Mouse (Mus musculus) lung, embryonic 14.5 days (tissue): ENCODE data around the gene Pex26. TPM values are rescaled to one million over a fixed set of nuclear protein-coding genes. Genes with fewer than 3 reads are reported as not detected.

Experiments used
- ATAC-seq: fragments of 200-750 bp; cut with Nextera tagmentation; 2 replicates; pipeline ENCODE4 v1.8.0; 2017; ENCODE audit warnings: mild to moderate bottlenecking, moderate TSS enrichment, moderate library complexity; ENCODE audit not compliant: insufficient read depth
- DNase-seq: peaks from one replicate; pipeline ENCODE4 v3.0.0-alpha.2; 2015
- H3K27ac ChIP-seq: fragments of 300-500 bp; sonication (generic); 2 replicates; pipeline ENCODE4 v1.5.1; 2014; ENCODE audit warnings: low read depth, mild to moderate bottlenecking, moderate library complexity
- H3K27me3 ChIP-seq: fragments of 300-500 bp; sonication (generic); 2 replicates; pipeline ENCODE4 v1.6.1; 2014; ENCODE audit warnings: low read length, control low read depth; ENCODE audit not compliant: insufficient read depth
- H3K36me3 ChIP-seq: fragments of 300-500 bp; sonication (generic); 2 replicates; pipeline ENCODE4 v1.6.1; 2014; ENCODE audit warnings: control low read depth; ENCODE audit not compliant: insufficient read depth
- H3K4me1 ChIP-seq: fragments of 300-500 bp; sonication (generic); 2 replicates; pipeline ENCODE4 v1.6.1; 2014; ENCODE audit warnings: antibody characterized with exemption, control low read depth; ENCODE audit not compliant: insufficient read depth
- H3K4me2 ChIP-seq: fragments of 300-500 bp; sonication (generic); 2 replicates; pipeline ENCODE4 v1.6.1; 2014; ENCODE audit warnings: mild to moderate bottlenecking
- H3K4me3 ChIP-seq: fragments of 300-500 bp; sonication (generic); 2 replicates; pipeline ENCODE4 v1.5.1; 2014; ENCODE audit warnings: low read depth, low read length
- H3K9ac ChIP-seq: fragments of 300-500 bp; sonication (generic); 2 replicates; pipeline ENCODE4 v1.6.1; 2014
- H3K9me3 ChIP-seq: fragments of 300-500 bp; sonication (generic); 2 replicates; pipeline ENCODE4 v1.6.1; 2016; ENCODE audit warnings: low read depth, low read length, control low read depth
- CTCF ChIP-seq: IDR thresholded peaks from 2 replicates; pipeline ENCODE4 v1.5.1; 2016; ENCODE audit warnings: antibody characterized with exemption, low read depth
- WGBS: fragments of 180-500 bp; shearing (Covaris S2); extraction: QIAGEN DNeasy Blood & Tissue Kit; methylation state at CpG from one replicate; pipeline ENCODE4 v1.1.7; 2014; 5-methylcytosine and 5-hydroxymethylcytosine counted together
- polyA plus RNA-seq: library from polyadenylated mRNA; unstranded; fragments of >200 nt; fragmentation: Nextera tagmentation; extraction: Ambion mirVana; gene quantifications from 2 replicates; pipeline ENCODE4 v1.2.1, GENCODE M21; 2014

Pex26 gene
- polyA plus RNA-seq, 1 experiment from 2014 or later, result 8.1 TPM

- DNase-seq (peak; percentile 40), ATAC-seq (peak; percentile 63; the same call in 1 of the 2 replicates)
- H3K27ac ChIP-seq, result no peak within 1 kb of the TSS
- H3K9me3 ChIP-seq, result no peaks in the 10 kb centered on the region
- no peaks in the 10 kb centered on the region for H3K36me3 ChIP-seq
- H3K4me3 ChIP-seq, result peak within 1 kb of the TSS; percentile 37
- H3K27me3 ChIP-seq, result peaks cover 23% of the 10 kb centered on the region
- TF ChIP-seq CTCF, result no peak
- H3K9ac ChIP-seq, result peak within 1 kb of the TSS; percentile 23
- peaks cover 11% of the 10 kb centered on the region for H3K4me1 ChIP-seq
- WGBS, result 4% methylated on average over 30 of the region's 30 CpGs
- peak within 1 kb of the TSS; percentile 73 for H3K4me2 ChIP-seq
Measured at GRCm38 (mm10) chr6:121210149-121210925, 26.9 kb downstream of the Pex26 start, which contains the start of gene Tuba8. Gene Tuba8, plus strand, starts transcription at chr6:121210696.

- Histone ChIP-seq H3K36me3 (no peaks in the 10 kb centered on the region), H3K4me2 (peak overlapping the region; percentile 73), H3K9ac (peak overlapping the region; percentile 23; the same call in 1 of the 2 replicates), H3K27me3 (peaks cover 23% of the 10 kb centered on the region), H3K9me3 (no peaks in the 10 kb centered on the region), H3K27ac (no peak overlapping the region), H3K4me1 (peaks cover 11% of the 10 kb centered on the region), H3K4me3 (peak overlapping the region; percentile 37)
- DNase-seq, result no peak
- 2% methylated on average over 12 of the region's 12 CpGs for WGBS
- no peak for TF ChIP-seq CTCF
- ATAC-seq, result peak; percentile 15; the same call in 1 of the 2 replicates
Measured at GRCm38 (mm10) chr6:121210926-121211289, 27.4 kb downstream of the Pex26 start.

DNA sequence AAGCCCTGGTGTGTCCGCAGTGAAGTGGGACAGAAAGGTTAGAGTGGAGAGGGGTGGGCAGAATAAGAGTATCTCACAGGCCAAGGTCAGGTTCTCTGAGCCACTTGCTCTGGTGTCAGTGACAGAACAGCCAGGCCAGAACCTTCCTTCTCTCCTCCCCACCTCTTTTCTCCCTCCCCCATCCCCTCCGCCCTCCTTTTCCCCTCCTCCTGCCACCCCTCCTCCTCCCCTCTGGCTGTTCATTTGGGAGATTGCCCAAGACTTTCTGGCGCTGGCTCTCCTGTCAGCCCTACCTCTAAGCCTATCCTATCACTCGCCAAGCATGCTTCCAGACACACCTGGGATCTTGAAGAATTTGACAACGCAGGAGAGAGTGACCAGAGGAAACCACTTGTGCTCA lies 28.3 kb downstream of the Pex26 start:
- Histone ChIP-seq H3K27me3 (peaks cover 23% of the 10 kb centered on the region), H3K36me3 (no peaks in the 10 kb centered on the region), H3K27ac (no peak overlapping the region), H3K4me1 (peaks cover 11% of the 10 kb centered on the region), H3K4me2 (peak overlapping the region; percentile 73), H3K9ac (no peak overlapping the region), H3K9me3 (no peaks in the 10 kb centered on the region), H3K4me3 (peak overlapping the region; percentile 37)
- peak; percentile 22; the same call in 1 of the 2 replicates for ATAC-seq
- TF ChIP-seq CTCF, result no peak
- DNase-seq, result peak; percentile 36
- 8% methylated on average over 5 of the region's 5 CpGs for WGBS

DNA sequence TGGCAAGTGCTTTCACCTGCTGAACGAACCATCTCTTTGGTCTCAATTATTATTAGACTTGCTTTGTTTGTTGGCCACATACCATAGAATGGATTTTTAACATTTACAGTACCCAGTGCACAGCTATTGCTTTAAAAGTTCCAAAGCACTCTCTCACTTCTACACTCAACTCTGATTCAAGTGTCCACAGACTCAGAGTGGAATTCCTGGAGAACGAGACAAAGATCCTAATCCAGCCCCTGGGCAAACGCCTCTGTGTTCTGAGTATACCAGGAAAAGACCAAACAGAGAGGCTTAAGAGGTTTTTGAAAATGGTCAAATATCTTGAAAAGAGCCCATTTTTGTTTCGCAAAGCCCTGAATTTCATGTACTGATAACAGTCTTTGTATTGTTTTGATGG lies 29.5 kb downstream of the Pex26 start:
- 60% methylated on average over 4 of the region's 4 CpGs for WGBS
- Histone ChIP-seq H3K9me3 (no peaks in the 10 kb centered on the region), H3K27ac (no peak overlapping the region; the same call in 1 of the 2 replicates), H3K9ac (no peak overlapping the region), H3K4me1 (peaks cover 11% of the 10 kb centered on the region), H3K36me3 (no peaks in the 10 kb centered on the region), H3K4me2 (no peak overlapping the region), H3K27me3 (peaks cover 23% of the 10 kb centered on the region), H3K4me3 (no peak overlapping the region)
- no peak for TF ChIP-seq CTCF
- ATAC-seq, result no peak
- DNase-seq, result peak; percentile 54

- Histone ChIP-seq H3K27ac (no peak overlapping the region), H3K9me3 (no peaks in the 10 kb centered on the region), H3K9ac (no peak overlapping the region), H3K4me1 (peaks cover 11% of the 10 kb centered on the region), H3K4me2 (no peak overlapping the region), H3K36me3 (no peaks in the 10 kb centered on the region), H3K4me3 (no peak overlapping the region), H3K27me3 (peaks cover 23% of the 10 kb centered on the region)
- WGBS, result 74% methylated on average over 5 of the region's 5 CpGs
- ATAC-seq (no peak), DNase-seq (no peak)
- no peak for TF ChIP-seq CTCF
Measured at GRCm38 (mm10) chr6:121214221-121214620, 30.8 kb downstream of the Pex26 start.

- no peak for ATAC-seq
- H3K9ac ChIP-seq, result no peak overlapping the region
- H3K27me3 ChIP-seq, result peaks cover 22% of the 10 kb centered on the region
- no peak for TF ChIP-seq CTCF
- no peak overlapping the region for H3K27ac ChIP-seq
- H3K4me2 ChIP-seq, result no peak overlapping the region
- H3K36me3 ChIP-seq, result no peaks in the 10 kb centered on the region
- H3K4me1 ChIP-seq, result peaks cover 11% of the 10 kb centered on the region
- DNase-seq, result no peak
- H3K4me3 ChIP-seq, result no peak overlapping the region
- no peaks in the 10 kb centered on the region for H3K9me3 ChIP-seq
- 57% methylated on average over 8 of the region's 8 CpGs for WGBS
Measured at GRCm38 (mm10) chr6:121214667-121215330, 31.3 kb downstream of the Pex26 start.

- no peak for TF ChIP-seq CTCF
- H3K9ac ChIP-seq, result no peak overlapping the region
- no peak overlapping the region for H3K4me3 ChIP-seq
- ATAC-seq (no peak), DNase-seq (no peak)
- no peak overlapping the region for H3K27ac ChIP-seq
- H3K4me2 ChIP-seq, result no peak overlapping the region
- no peaks in the 10 kb centered on the region for H3K9me3 ChIP-seq
- 53% methylated on average over 5 of the region's 5 CpGs for WGBS
- peaks cover 17% of the 10 kb centered on the region for H3K27me3 ChIP-seq
- peaks cover 11% of the 10 kb centered on the region for H3K4me1 ChIP-seq
- no peaks in the 10 kb centered on the region for H3K36me3 ChIP-seq
Measured at GRCm38 (mm10) chr6:121215336-121215735, 31.9 kb downstream of the Pex26 start.
